Mouse (Mus musculus) forebrain, embryonic 12.5 days (tissue): ENCODE measurements at regions not wholly inside any gene's neighbourhood (a gene's known extent, or its start where the extent isn't known, plus 50 kb on each side); places are given as distances from the start of the nearest gene placed in this dataset.

Experiments used
- ATAC-seq: fragments of 200-750 bp; cut with Nextera tagmentation; 2 replicates; pipeline ENCODE4 v1.8.0; 2017; ENCODE audit warnings: moderate TSS enrichment; ENCODE audit not compliant: low FRiP score
- H3K27ac ChIP-seq: fragments of 300-500 bp; sonication (generic); 2 replicates; pipeline ENCODE4 v1.5.1; 2016; ENCODE audit warnings: mild to moderate bottlenecking
- H3K27me3 ChIP-seq: fragments of 300-500 bp; sonication (generic); 2 replicates; pipeline ENCODE4 v1.6.1; 2016; ENCODE audit warnings: mild to moderate bottlenecking
- H3K36me3 ChIP-seq: fragments of 300-500 bp; sonication (generic); replicated peaks from 2 replicates; pipeline ENCODE4 v1.6.1; 2016; ENCODE audit warnings: mild to moderate bottlenecking
- H3K4me1 ChIP-seq: fragments of 300-500 bp; sonication (generic); 2 replicates; pipeline ENCODE4 v1.6.1; 2016
- H3K4me2 ChIP-seq: fragments of 300-500 bp; sonication (generic); 2 replicates; pipeline ENCODE4 v1.6.1; 2016; ENCODE audit warnings: mild to moderate bottlenecking, moderate library complexity
- H3K4me3 ChIP-seq: fragments of 300-500 bp; sonication (generic); replicated peaks from 2 replicates; pipeline ENCODE4 v1.5.1; 2016; ENCODE audit warnings: mild to moderate bottlenecking
- H3K9ac ChIP-seq: fragments of 300-500 bp; sonication (generic); 2 replicates; pipeline ENCODE4 v1.6.1; 2016; ENCODE audit warnings: mild to moderate bottlenecking
- H3K9me3 ChIP-seq: fragments of 300-500 bp; sonication (generic); 2 replicates; pipeline ENCODE4 v1.6.1; 2016
- WGBS: fragments of 180-500 bp; shearing (Covaris S2); methylation state at CpG from one replicate; pipeline ENCODE4 v1.1.7; 2016; 5-methylcytosine and 5-hydroxymethylcytosine counted together

- H3K4me2 ChIP-seq, result peak overlapping the region; percentile 38; the same call in 1 of the 2 replicates
- no peaks in the 10 kb centered on the region for H3K27me3 ChIP-seq
- no peak for ATAC-seq
- WGBS, result 26% methylated on average over 6 of the region's 6 CpGs
- no peak overlapping the region for H3K4me3 ChIP-seq
- peaks cover 21% of the 10 kb centered on the region for H3K4me1 ChIP-seq
- H3K27ac ChIP-seq, result no peak overlapping the region
- H3K9ac ChIP-seq, result no peak overlapping the region
- no peaks in the 10 kb centered on the region for H3K36me3 ChIP-seq
- H3K9me3 ChIP-seq, result no peaks in the 10 kb centered on the region
These were observed 126.3 kb upstream of the Atp11c start for GRCm38 (mm10) chrX:60718794-60719193.

GRCm38 (mm10) chrX:60718156-60718769, 125.8 kb upstream of the Atp11c start:
- Histone ChIP-seq H3K4me3 (no peak overlapping the region), H3K4me1 (peaks cover 21% of the 10 kb centered on the region), H3K27ac (no peak overlapping the region), H3K27me3 (no peaks in the 10 kb centered on the region), H3K9ac (no peak overlapping the region), H3K4me2 (peak overlapping the region; percentile 38), H3K36me3 (no peaks in the 10 kb centered on the region), H3K9me3 (no peaks in the 10 kb centered on the region)
- ATAC-seq, result peak; percentile 47; the same call in 1 of the 2 replicates
- WGBS, result 22% methylated on average over 11 of the region's 11 CpGs

GRCm38 (mm10) chrX:60681036-60681706, 88.7 kb upstream of the Atp11c start:
- 42% methylated on average over 7 of the region's 7 CpGs for WGBS
- H3K4me2 ChIP-seq, result no peak overlapping the region
- H3K27ac ChIP-seq, result no peak overlapping the region
- peak; percentile 51; the same call in 1 of the 2 replicates for ATAC-seq
- H3K4me3 ChIP-seq, result no peak overlapping the region
- H3K27me3 ChIP-seq, result no peaks in the 10 kb centered on the region
- no peaks in the 10 kb centered on the region for H3K36me3 ChIP-seq
- no peak overlapping the region for H3K9ac ChIP-seq
- H3K9me3 ChIP-seq, result no peaks in the 10 kb centered on the region
- H3K4me1 ChIP-seq, result peaks cover 6% of the 10 kb centered on the region; the same call in 1 of the 2 replicates

GRCm38 (mm10) chrX:60644726-60645318, 52.3 kb upstream of the Atp11c start:
- no peaks in the 10 kb centered on the region for H3K36me3 ChIP-seq
- no peaks in the 10 kb centered on the region for H3K27me3 ChIP-seq
- peak; percentile 53; the same call in 1 of the 2 replicates for ATAC-seq
- H3K4me3 ChIP-seq, result no peak overlapping the region
- no peak overlapping the region for H3K9ac ChIP-seq
- peak overlapping the region; percentile 29 for H3K4me2 ChIP-seq
- H3K4me1 ChIP-seq, result peaks cover 4% of the 10 kb centered on the region; the same call in 1 of the 2 replicates
- no peak overlapping the region for H3K27ac ChIP-seq
- no peaks in the 10 kb centered on the region for H3K9me3 ChIP-seq
- WGBS, result 31% methylated on average over 10 of the region's 10 CpGs
